Mouse (Mus musculus) forebrain, embryonic 12.5 days (tissue): ENCODE measurements around the gene Map3k13. TPM values are rescaled to one million over a fixed set of nuclear protein-coding genes. Genes with fewer than 3 reads are reported as not detected.
A peak's percentile ranks its signal among the peaks of the same experiment; 100 is the strongest.

ENCODE experiments used
- ATAC-seq: fragments of 200-750 bp; cut with Nextera tagmentation; 2 replicates; pipeline ENCODE4 v1.8.0; 2017; ENCODE audit warnings: moderate TSS enrichment; ENCODE audit not compliant: low FRiP score
- H3K27ac ChIP-seq: fragments of 300-500 bp; sonication (generic); 2 replicates; pipeline ENCODE4 v1.5.1; 2016; ENCODE audit warnings: mild to moderate bottlenecking
- H3K27me3 ChIP-seq: fragments of 300-500 bp; sonication (generic); 2 replicates; pipeline ENCODE4 v1.6.1; 2016; ENCODE audit warnings: mild to moderate bottlenecking
- H3K36me3 ChIP-seq: fragments of 300-500 bp; sonication (generic); replicated peaks from 2 replicates; pipeline ENCODE4 v1.6.1; 2016; ENCODE audit warnings: mild to moderate bottlenecking
- H3K4me1 ChIP-seq: fragments of 300-500 bp; sonication (generic); 2 replicates; pipeline ENCODE4 v1.6.1; 2016
- H3K4me2 ChIP-seq: fragments of 300-500 bp; sonication (generic); 2 replicates; pipeline ENCODE4 v1.6.1; 2016; ENCODE audit warnings: mild to moderate bottlenecking, moderate library complexity
- H3K4me3 ChIP-seq: fragments of 300-500 bp; sonication (generic); replicated peaks from 2 replicates; pipeline ENCODE4 v1.5.1; 2016; ENCODE audit warnings: mild to moderate bottlenecking
- H3K9ac ChIP-seq: fragments of 300-500 bp; sonication (generic); 2 replicates; pipeline ENCODE4 v1.6.1; 2016; ENCODE audit warnings: mild to moderate bottlenecking
- H3K9me3 ChIP-seq: fragments of 300-500 bp; sonication (generic); 2 replicates; pipeline ENCODE4 v1.6.1; 2016
- WGBS: fragments of 180-500 bp; shearing (Covaris S2); methylation state at CpG from one replicate; pipeline ENCODE4 v1.1.7; 2016; 5-methylcytosine and 5-hydroxymethylcytosine counted together
- polyA plus RNA-seq: library from polyadenylated mRNA; unstranded; fragments of >200 nt; fragmentation: Nextera tagmentation; extraction: Ambion mirVana; gene quantifications from 2 replicates; pipeline ENCODE4 v1.2.1, GENCODE M21; 2016

Map3k13 gene
- polyA plus RNA-seq: 4.8 and 6.1 TPM in 2 replicates

DNA sequence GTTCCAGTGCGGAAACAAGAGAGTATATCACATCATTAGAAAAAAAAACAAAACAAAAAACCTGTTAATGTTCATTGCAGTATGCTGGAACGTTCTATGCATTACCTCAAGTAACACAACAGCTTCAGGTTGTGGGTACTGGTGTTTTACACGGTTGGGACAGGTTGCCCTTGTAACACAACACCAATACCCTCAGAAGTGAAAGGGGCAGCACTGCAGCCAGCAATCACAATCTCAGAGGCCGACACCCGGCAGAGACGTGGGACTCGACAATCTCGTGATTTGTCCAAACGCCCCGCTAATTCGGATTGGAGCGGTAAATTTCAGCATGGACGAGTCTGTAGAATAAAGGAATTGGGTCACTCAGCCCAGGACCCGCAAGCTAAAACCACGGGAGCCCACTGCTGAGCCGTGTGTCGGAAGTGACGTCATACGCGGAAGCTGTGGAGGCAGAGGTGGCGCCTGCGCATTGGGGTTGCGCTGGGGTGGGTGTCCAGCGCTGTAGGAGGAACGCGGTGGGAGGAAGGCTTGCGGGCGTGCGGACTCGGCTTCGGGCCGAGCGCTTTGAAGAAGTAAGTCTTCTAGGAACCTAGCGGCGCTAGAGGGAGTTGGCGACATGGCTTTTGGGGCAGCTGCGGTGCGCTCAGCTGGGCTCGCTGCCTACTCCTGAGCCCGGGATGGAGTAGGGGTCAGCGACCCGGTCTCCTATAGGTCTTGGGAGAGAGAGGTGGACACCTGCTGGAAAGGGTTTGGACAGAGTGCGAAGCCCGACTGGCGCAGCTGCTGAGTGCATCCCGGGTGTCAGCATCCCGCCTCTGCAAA, at the start of gene Map3k13:
Gene Map3k13 (plus strand): TSS at position 472 of the 822 bp plus-strand sequence.
- peaks cover 17% of the 10 kb centered on the region for H3K4me1 ChIP-seq
- no peaks in the 10 kb centered on the region for H3K36me3 ChIP-seq
- ATAC-seq: peak; percentile 99
- H3K27ac ChIP-seq: peak within 1 kb of the TSS; percentile 90
- H3K9me3 ChIP-seq: no peaks in the 10 kb centered on the region
- H3K27me3 ChIP-seq: no peaks in the 10 kb centered on the region
- peak within 1 kb of the TSS; percentile 77 for H3K9ac ChIP-seq
- peak within 1 kb of the TSS; percentile 81 for H3K4me3 ChIP-seq
- H3K4me2 ChIP-seq: peak within 1 kb of the TSS; percentile 83
- WGBS: 2% methylated on average over 47 of the region's 47 CpGs

DNA sequence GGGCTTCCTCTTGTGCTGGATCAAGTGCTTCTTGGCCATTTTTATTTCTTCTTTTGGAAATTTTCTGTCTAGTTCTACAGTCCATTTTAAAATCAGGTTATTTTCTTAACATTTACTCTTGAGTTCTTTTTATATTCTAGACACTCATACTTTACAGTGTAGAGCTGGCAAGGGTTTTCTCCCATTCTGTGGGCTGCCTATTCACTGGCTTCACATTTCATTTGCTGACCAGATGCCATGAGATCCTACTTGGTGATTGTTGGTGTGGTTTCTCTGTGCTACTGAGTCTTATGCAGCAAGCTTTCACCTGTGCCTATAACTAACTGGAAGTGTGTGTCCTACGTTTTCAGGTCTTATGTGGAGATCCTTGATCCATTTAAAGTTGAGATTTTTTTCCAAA, 35.7 kb upstream of the Map3k13 start:
- no peak overlapping the region for H3K4me3 ChIP-seq
- H3K27ac ChIP-seq: no peak overlapping the region
- no peak overlapping the region for H3K4me2 ChIP-seq
- WGBS: 80% methylated on average over 1 of the region's 1 CpGs
- no peaks in the 10 kb centered on the region for H3K27me3 ChIP-seq
- no peak for ATAC-seq
- H3K4me1 ChIP-seq: no peaks in the 10 kb centered on the region
- no peaks in the 10 kb centered on the region for H3K9me3 ChIP-seq
- no peaks in the 10 kb centered on the region for H3K36me3 ChIP-seq
- no peak overlapping the region for H3K9ac ChIP-seq

DNA sequence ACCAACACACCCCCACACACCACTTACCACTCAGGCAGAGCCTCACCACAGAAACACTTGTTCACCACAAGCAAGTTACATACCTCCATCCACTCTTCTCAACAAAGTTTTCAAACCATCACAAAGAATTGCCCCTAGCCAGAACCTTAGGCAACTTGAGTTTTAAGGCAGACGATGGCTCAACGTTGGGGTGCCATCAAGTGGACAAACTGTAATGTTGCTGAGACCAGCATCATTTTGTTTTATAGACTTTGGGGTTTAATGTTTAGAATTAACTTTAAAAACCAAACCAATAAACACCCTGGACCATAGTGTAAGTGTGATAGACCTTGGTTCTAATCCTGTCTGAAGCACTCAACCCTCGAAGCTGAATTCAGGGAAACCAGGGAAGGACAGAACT, 25.9 kb upstream of the Map3k13 start:
- WGBS: 80% methylated on average over 3 of the region's 3 CpGs
- ATAC-seq: no peak
- Histone ChIP-seq H3K27ac (no peak overlapping the region), H3K9ac (no peak overlapping the region), H3K36me3 (no peaks in the 10 kb centered on the region), H3K9me3 (no peaks in the 10 kb centered on the region), H3K4me1 (no peaks in the 10 kb centered on the region), H3K4me2 (no peak overlapping the region), H3K4me3 (no peak overlapping the region), H3K27me3 (no peaks in the 10 kb centered on the region)

DNA sequence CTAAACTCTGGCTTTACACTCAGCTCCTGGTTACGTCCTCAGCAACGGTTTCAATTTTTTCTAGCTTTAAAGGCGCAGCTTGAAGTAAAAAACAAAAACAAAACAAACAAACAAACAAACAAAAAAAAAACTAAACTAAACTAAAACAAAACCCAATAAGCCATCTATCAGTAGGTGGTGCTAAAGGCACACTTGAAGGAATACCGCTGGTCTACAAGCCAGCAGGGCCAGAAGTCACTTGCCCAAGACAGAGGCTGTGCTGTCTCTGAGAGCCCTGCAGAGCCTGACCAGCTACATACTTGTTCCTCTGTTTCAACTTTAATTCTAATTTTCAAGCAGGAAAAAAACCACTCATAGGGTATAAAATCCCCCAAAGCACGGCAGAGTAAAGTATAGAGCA, 24.5 kb upstream of the Map3k13 start:
- H3K4me3 ChIP-seq: no peak overlapping the region
- no peaks in the 10 kb centered on the region for H3K9me3 ChIP-seq
- no peaks in the 10 kb centered on the region for H3K27me3 ChIP-seq
- no peak overlapping the region for H3K4me2 ChIP-seq
- H3K27ac ChIP-seq: no peak overlapping the region
- 79% methylated on average over 5 of the region's 5 CpGs for WGBS
- H3K9ac ChIP-seq: no peak overlapping the region
- ATAC-seq: no peak
- no peaks in the 10 kb centered on the region for H3K4me1 ChIP-seq
- no peaks in the 10 kb centered on the region for H3K36me3 ChIP-seq

DNA sequence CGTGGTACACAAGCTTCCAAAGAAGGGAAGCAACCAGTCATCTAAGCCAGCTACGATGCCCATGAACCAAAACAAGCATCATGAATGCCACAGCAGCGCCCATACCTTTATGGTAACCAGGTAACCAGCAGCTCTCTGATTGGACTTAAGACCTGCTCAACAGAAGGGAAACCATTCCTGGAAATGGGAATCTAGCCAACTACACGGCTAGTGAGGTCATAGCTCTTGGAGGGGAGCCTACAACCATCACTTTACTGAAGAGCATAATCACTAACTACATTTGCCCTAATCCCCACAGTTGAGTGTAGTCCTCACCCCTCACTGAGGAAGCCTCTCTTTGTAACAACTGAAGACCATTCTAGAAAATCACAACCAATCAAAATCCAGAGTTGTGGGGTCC, 19.4 kb upstream of the Map3k13 start:
- WGBS: 85% methylated on average over 4 of the region's 4 CpGs
- ATAC-seq: no peak
- H3K4me2 ChIP-seq: no peak overlapping the region
- no peak overlapping the region for H3K27ac ChIP-seq
- no peaks in the 10 kb centered on the region for H3K27me3 ChIP-seq
- no peaks in the 10 kb centered on the region for H3K36me3 ChIP-seq
- no peak overlapping the region for H3K9ac ChIP-seq
- H3K4me3 ChIP-seq: no peak overlapping the region
- no peaks in the 10 kb centered on the region for H3K4me1 ChIP-seq
- H3K9me3 ChIP-seq: no peaks in the 10 kb centered on the region

DNA sequence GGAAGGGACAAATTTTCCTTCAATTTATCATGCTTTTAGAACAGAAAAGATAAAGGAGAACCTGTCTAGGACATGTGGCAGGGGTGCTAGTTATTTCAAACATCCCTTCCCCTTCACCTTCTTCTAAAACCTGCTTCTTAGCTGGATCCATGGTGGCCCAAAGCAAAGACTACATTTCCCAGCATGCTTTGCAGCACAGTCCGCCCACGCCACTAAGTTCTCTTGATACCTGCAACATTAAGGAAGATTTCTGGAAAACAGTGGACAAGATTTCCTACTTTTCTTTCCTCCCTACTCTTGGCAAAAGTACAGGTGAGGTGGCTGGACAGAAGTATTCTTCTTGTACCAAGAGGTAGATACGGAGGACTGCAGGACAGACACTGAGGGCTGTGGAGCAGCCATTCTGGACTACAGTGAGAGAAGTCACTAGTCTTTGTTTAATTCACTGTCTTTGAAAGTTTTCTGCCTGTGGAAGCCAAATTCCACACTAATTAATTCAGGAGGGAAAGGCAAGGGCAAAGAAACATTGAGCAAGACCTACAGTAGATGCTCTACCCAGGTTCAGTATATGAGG, 15.8 kb upstream of the Map3k13 start:
- no peak overlapping the region for H3K27ac ChIP-seq
- ATAC-seq: no peak
- H3K4me1 ChIP-seq: no peaks in the 10 kb centered on the region
- peak overlapping the region; percentile 30 for H3K4me3 ChIP-seq
- peak overlapping the region; percentile 31; the same call in 1 of the 2 replicates for H3K4me2 ChIP-seq
- H3K9ac ChIP-seq: no peak overlapping the region
- WGBS: 43% methylated on average over 3 of the region's 3 CpGs
- no peaks in the 10 kb centered on the region for H3K36me3 ChIP-seq
- no peaks in the 10 kb centered on the region for H3K9me3 ChIP-seq
- H3K27me3 ChIP-seq: no peaks in the 10 kb centered on the region

DNA sequence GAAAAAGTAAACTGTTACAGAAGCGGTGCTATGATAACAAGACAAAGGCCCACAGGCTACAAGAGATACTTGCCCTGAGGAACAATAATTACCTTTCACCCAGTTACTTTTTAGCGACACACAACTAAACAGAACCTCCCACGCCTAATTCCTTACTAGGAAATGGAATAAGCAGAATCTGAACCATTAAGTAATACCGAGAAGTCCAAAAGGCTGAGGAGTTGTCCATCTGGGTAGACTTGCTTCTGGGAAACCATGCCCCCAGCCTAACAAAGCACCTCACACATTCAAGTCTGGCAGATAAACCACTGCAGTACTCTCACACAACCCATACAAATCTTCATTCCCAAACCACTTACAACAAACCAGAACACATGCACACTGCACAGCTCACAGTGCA, 15.0 kb upstream of the Map3k13 start:
- no peak overlapping the region for H3K27ac ChIP-seq
- no peak for ATAC-seq
- H3K27me3 ChIP-seq: no peaks in the 10 kb centered on the region
- no peaks in the 10 kb centered on the region for H3K9me3 ChIP-seq
- H3K4me3 ChIP-seq: no peak overlapping the region
- H3K4me2 ChIP-seq: no peak overlapping the region
- WGBS: 91% methylated on average over 4 of the region's 4 CpGs
- no peaks in the 10 kb centered on the region for H3K4me1 ChIP-seq
- H3K9ac ChIP-seq: no peak overlapping the region
- no peaks in the 10 kb centered on the region for H3K36me3 ChIP-seq

DNA sequence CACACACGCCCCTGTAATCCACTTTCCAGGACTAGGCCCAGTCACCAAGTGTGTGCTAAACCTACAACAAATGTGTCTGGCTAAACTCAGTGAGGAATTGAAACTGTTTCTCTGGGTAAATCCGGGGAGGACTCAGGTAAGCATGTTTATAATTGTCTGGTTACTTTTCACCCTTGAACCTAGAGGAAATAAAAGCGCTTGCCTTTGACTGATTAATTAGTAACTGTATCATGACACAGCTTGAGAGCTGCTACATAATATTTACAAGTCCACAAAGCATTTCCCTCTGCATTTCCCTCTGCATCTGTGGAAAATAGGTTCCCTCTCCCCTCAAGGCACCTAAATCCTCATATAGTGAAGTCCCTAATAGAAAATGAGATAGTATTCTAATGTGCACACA, 12.9 kb upstream of the Map3k13 start:
- H3K4me2 ChIP-seq: no peak overlapping the region
- no peak for ATAC-seq
- WGBS: 78% methylated on average over 3 of the region's 3 CpGs

DNA sequence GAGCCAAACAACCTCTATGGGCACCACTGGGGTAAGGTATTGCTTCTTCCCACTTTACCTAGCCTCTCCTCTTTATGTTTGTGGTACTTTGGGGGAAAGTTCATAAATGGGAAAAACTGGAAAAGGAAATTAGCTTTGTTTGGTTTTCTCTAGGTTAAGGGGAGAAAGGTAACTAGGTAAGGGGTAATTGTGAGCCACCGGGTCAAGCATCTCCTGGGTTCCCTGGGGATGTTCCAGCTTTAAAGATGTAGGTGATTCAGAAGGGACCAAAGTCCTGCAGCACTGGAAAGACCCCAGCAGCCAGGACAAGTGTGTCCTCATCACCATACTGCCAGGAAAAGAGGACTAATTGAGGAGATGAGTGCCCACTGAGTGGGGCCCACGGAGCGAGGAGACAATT, 12.3 kb upstream of the Map3k13 start:
- H3K4me2 ChIP-seq: no peak overlapping the region
- H3K9ac ChIP-seq: no peak overlapping the region
- no peaks in the 10 kb centered on the region for H3K4me1 ChIP-seq
- no peaks in the 10 kb centered on the region for H3K27me3 ChIP-seq
- no peak overlapping the region for H3K4me3 ChIP-seq
- no peak for ATAC-seq
- no peaks in the 10 kb centered on the region for H3K9me3 ChIP-seq
- 79% methylated on average over 3 of the region's 3 CpGs for WGBS
- no peaks in the 10 kb centered on the region for H3K36me3 ChIP-seq
- H3K27ac ChIP-seq: no peak overlapping the region

More for the DNA sequence above, 12.9 kb upstream of the Map3k13 start:
- no peaks in the 10 kb centered on the region for H3K4me1 ChIP-seq
- no peak overlapping the region for H3K9ac ChIP-seq
- no peaks in the 10 kb centered on the region for H3K36me3 ChIP-seq
- no peak overlapping the region for H3K27ac ChIP-seq
- H3K4me3 ChIP-seq: no peak overlapping the region
- no peaks in the 10 kb centered on the region for H3K27me3 ChIP-seq
- H3K9me3 ChIP-seq: no peaks in the 10 kb centered on the region

DNA sequence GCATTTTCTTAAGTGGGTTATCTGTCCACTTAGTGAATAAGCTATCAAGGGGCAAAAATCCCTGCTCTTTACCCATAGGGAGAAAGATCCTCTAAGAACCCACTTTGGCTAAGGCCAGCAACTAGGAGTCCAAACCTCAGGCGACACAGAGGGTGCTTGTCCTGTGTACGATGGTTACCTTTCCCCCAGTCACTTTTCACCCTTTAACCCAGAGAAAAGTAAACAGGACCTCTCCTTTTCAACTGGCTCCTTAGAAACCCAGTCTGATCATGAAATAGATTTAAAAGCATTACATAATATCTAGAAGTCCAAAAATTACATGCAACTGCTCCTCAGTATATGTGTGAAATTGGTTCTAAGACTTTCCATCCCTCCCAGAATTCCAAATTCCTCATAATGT, 11.3 kb upstream of the Map3k13 start:
- Histone ChIP-seq H3K4me1 (peaks cover 7% of the 10 kb centered on the region), H3K27ac (no peak overlapping the region), H3K36me3 (no peaks in the 10 kb centered on the region), H3K9me3 (no peaks in the 10 kb centered on the region), H3K4me2 (no peak overlapping the region), H3K27me3 (no peaks in the 10 kb centered on the region), H3K4me3 (no peak overlapping the region), H3K9ac (no peak overlapping the region)
- ATAC-seq: no peak
- 71% methylated on average over 2 of the region's 2 CpGs for WGBS

DNA sequence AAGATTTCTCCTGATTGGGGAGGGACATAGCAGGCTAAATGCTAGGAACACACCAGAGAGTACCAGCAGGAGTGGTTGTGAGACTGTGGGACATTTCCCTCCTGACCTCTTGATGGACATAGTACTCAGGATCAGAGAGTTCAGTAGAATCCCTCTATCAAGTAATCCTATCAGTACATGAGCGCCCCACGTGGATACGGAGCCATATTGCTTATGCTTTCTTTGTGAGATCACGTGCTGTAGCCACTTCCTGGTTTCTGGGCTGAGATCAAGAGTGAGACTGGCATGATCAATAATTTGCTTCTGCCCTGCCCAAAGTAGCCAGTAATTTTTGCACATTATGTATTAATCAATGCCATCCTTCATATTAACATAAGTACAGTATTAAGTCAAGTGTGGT, 9.1 kb upstream of the Map3k13 start:
- no peak for ATAC-seq
- H3K27me3 ChIP-seq: peaks cover 5% of the 10 kb centered on the region; the same call in 1 of the 2 replicates
- H3K4me1 ChIP-seq: peaks cover 10% of the 10 kb centered on the region
- no peak overlapping the region for H3K9ac ChIP-seq
- no peak overlapping the region for H3K4me3 ChIP-seq
- H3K4me2 ChIP-seq: no peak overlapping the region
- no peaks in the 10 kb centered on the region for H3K9me3 ChIP-seq
- no peak overlapping the region for H3K27ac ChIP-seq
- H3K36me3 ChIP-seq: no peaks in the 10 kb centered on the region
- 70% methylated on average over 4 of the region's 4 CpGs for WGBS

DNA sequence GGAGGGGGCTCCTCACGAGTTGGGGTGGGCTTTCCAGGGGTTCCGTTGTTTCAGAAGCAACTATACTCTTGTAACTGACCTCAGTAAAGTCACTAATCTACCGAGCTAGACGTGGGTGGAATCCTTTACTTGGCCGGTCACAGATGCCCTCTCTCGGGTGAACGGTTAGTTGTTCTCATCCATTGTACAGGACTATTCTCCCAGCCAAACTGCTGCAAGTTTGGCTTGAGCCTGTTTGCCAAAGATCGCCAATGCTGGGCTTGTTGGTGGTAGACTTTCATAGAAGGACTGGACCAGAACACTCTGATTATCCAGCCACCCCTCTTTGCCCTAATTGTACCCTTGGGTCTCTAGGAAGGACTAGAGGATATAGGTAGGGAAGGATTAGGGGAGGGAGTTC, 7.8 kb upstream of the Map3k13 start:
- ATAC-seq: no peak
- H3K27ac ChIP-seq: no peak overlapping the region
- H3K36me3 ChIP-seq: no peaks in the 10 kb centered on the region
- H3K9me3 ChIP-seq: no peaks in the 10 kb centered on the region
- H3K4me2 ChIP-seq: no peak overlapping the region
- H3K27me3 ChIP-seq: peaks cover 5% of the 10 kb centered on the region; the same call in 1 of the 2 replicates
- peaks cover 10% of the 10 kb centered on the region for H3K4me1 ChIP-seq
- no peak overlapping the region for H3K9ac ChIP-seq
- WGBS: 89% methylated on average over 8 of the region's 8 CpGs
- no peak overlapping the region for H3K4me3 ChIP-seq
